Mouse (Mus musculus) lung, adult 2 months (tissue): ENCODE results near the gene Gm21310. TPM values are rescaled to one million over a fixed set of nuclear protein-coding genes. Genes with fewer than 3 reads are reported as not detected.
"Not testable (repeated sequence)": the region's sequence is repeated elsewhere in the genome, so short reads cannot be mapped to it uniquely, and the experiment has no call there.

Experiments used
- DNase-seq: peaks from one replicate; pipeline ENCODE4 v3.0.0; 2022
- H3K4me1 ChIP-seq: fragments of 200-500 bp; 2 replicates; pipeline ENCODE4 v1.6.1; 2011; ENCODE audit warnings: low read length; ENCODE audit not compliant: control insufficient read depth, insufficient read depth
- H3K4me3 ChIP-seq: fragments of 200-500 bp; replicated peaks from 2 replicates; pipeline ENCODE3; 2011; ENCODE audit warnings: low read depth, mild to moderate bottlenecking, control low read depth, low read length; ENCODE audit errors: extremely low read depth
- polyA plus RNA-seq: library from polyadenylated mRNA; depleted of rRNA; stranded (reverse); fragments of >200 nt; gene quantifications from 2 replicates; pipeline ENCODE4 v1.2.3, GENCODE M21; 2012; rRNA removed

Gene Gm21310
- polyA plus RNA-seq: not detected in 2 replicates

GRCm38 (mm10) chrY:10147083-10147482, at the start of gene Gm21310:
Gene Gm21310, minus strand, starts transcription at chrY:10147183.
- DNase-seq, H3K4me1 ChIP-seq, H3K4me3 ChIP-seq: not testable (repeated sequence)

Other genes with a start within 250 kb of the Gm21310 start
- gene Gm20834, start 177.4 kb upstream of the Gm21310 start, polyA plus RNA-seq: not detected in 2 replicates